Comparison of ENCODE assay signal across 18 mouse cellular contexts in the genomic region with DNA sequence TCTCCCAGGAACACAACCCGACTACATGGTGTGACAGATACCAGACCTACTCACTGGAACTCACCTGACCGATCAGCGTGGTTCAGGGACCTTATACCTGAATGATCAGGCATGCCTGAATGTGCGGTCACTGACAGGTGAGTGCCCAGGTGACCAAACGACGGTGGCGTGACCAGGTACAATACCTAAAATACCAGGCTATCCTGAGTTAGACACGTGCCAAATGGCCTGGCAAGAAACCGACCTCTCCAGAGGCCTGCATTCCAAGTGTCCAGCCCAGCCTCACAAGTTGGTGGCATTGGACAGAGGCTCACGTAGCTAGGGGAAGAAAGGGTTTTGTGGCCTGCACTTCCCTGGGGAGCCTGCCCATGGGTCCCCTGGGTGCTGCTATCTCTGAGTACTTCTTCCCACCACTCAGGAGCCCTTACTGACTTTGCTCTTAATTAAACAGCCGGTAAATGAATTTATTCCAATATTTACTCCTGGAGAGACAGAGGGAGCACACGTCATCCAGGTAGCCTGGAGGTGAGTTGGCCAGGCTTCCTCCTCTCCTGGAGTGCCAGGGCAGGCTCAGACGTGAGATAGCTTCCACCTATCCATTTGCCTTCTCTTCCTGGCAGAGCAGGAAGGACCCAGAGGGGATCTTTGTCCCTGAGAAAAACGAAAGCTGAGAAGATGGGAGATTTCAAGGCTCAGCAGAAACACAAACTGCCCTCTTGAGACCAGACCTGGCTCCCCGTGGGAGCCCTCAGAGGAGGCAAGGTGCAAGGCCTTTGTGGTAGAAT. TPM values are rescaled to one million over a fixed set of nuclear protein-coding genes. Genes with fewer than 3 reads are reported as not detected.
A peak's percentile ranks its signal among the peaks of the same experiment; 100 is the strongest.
DNase-seq lines count a peak whose midpoint lies in the region; ATAC-seq and TF ChIP-seq lines count a peak whose summit lies in the region.
"Had no signal": no experiment of that assay in that cellular context is flagged by ENCODE, and none has a peak within 500 bp of the region (broad histone marks: within the 10 kb centered on the region; RNA-seq: fewer than 3 reads in every experiment).

No protein-coding gene starts in this region.

- no peaks in the 10 kb centered on the region for H3K36me3 ChIP-seq in kidney, embryonic 14.5 days (ENCODE audit: control insufficient read depth, insufficient read depth, low read length)
- H3K36me3 ChIP-seq in intestine, embryonic 15.5 days, result no peaks in the 10 kb centered on the region
- H3K36me3 ChIP-seq in myocyte (ENCODE audit: control insufficient read depth, insufficient read depth), result no peaks in the 10 kb centered on the region
- H3K36me3 ChIP-seq: embryonic facial prominence, embryonic 15.5 days; heart, embryonic 12.5 days; neural tube, embryonic 12.5 days had no signal

- no peak overlapping the region for H3K4me2 ChIP-seq in kidney, embryonic 14.5 days (replicated peaks; ENCODE audit: low read depth, low read length)
- no peak overlapping the region for H3K4me2 ChIP-seq in intestine, embryonic 15.5 days (replicated peaks)
- peak overlapping the region; percentile 63 for H3K4me2 ChIP-seq in myocyte (ENCODE audit: low read depth)
- H3K4me2 ChIP-seq: embryonic facial prominence, embryonic 15.5 days; forebrain, embryonic 13.5 days; neural tube, embryonic 12.5 days had no signal

- 67% methylated on average over 15 of the region's 15 CpGs for WGBS in kidney, embryonic 14.5 days
- 72% methylated on average over 15 of the region's 15 CpGs for WGBS in intestine, embryonic 15.5 days

- TF ChIP-seq POLR2A in myocyte (IDR thresholded peaks at IDR 0.05; ENCODE audit: insufficient read length, low read depth), result no peak

- peak; percentile 77 for DNase-seq in kidney, adult 11 months
- peak; percentile 66 to 83 for DNase-seq in kidney, postnatal 25 days
- no peak for DNase-seq in ovary, postnatal 14 days (ENCODE audit: low spot score)
- no peak for DNase-seq in adrenal gland, postnatal 4 days (ENCODE audit: low spot score in 2 of 2)
- no peak for DNase-seq in cerebellum, adult 11-12 months
- DNase-seq: cerebellum, adult 18-20 months; midbrain, embryonic 14.5 days had no signal

- H3K4me3 ChIP-seq in kidney, embryonic 14.5 days (ENCODE audit: low read length), result no peak overlapping the region
- no peak overlapping the region for H3K4me3 ChIP-seq in intestine, embryonic 15.5 days (replicated peaks)
- H3K4me3 ChIP-seq in myocyte, result no peak overlapping the region
- H3K4me3 ChIP-seq: embryonic facial prominence, embryonic 15.5 days; forebrain, embryonic 13.5 days; heart, embryonic 12.5 days; neural tube, embryonic 12.5 days had no signal

- no peaks in the 10 kb centered on the region for H3K27me3 ChIP-seq in kidney, embryonic 14.5 days (ENCODE audit: control insufficient read depth, insufficient read depth, low read length)
- H3K27me3 ChIP-seq in intestine, embryonic 15.5 days (replicated peaks), result no peaks in the 10 kb centered on the region
- no peaks in the 10 kb centered on the region for H3K27me3 ChIP-seq in myocyte (ENCODE audit: control insufficient read depth, insufficient read depth, insufficient read length)
- H3K27me3 ChIP-seq: embryonic facial prominence, embryonic 15.5 days; forebrain, embryonic 13.5 days; heart, embryonic 12.5 days; neural tube, embryonic 12.5 days had no signal

- no peaks in the 10 kb centered on the region for H3K79me2 ChIP-seq in myocyte (ENCODE audit: control insufficient read depth, insufficient read depth)

- H3K9ac ChIP-seq in kidney, embryonic 14.5 days (ENCODE audit: low read depth, low read length), result no peak overlapping the region
- no peak overlapping the region for H3K9ac ChIP-seq in intestine, embryonic 15.5 days
- H3K9ac ChIP-seq: embryonic facial prominence, embryonic 15.5 days; forebrain, embryonic 13.5 days; liver, embryonic 14.5 days; neural tube, embryonic 12.5 days had no signal

- no peak overlapping the region for H3K27ac ChIP-seq in kidney, embryonic 14.5 days (ENCODE audit: low read depth, low read length)
- peak overlapping the region; percentile 14; the same call in 1 of the 2 replicates for H3K27ac ChIP-seq in intestine, embryonic 15.5 days
- H3K27ac ChIP-seq: embryonic facial prominence, embryonic 15.5 days; forebrain, embryonic 13.5 days; liver, embryonic 14.5 days; neural tube, embryonic 12.5 days had no signal

- H3K4me1 ChIP-seq in kidney, embryonic 14.5 days (ENCODE audit: control insufficient read depth, insufficient read depth, low read length), result peaks cover 6% of the 10 kb centered on the region; the same call in 1 of the 2 replicates
- 0 out of 2 replicates have a peak, but pooled peaks cover 14% of the 10 kb centered on the region for H3K4me1 ChIP-seq in intestine, embryonic 15.5 days (replicated peaks)
- H3K4me1 ChIP-seq: forebrain, embryonic 13.5 days had no signal

- no peaks in the 10 kb centered on the region for H3K9me3 ChIP-seq in kidney, embryonic 14.5 days (ENCODE audit: control insufficient read depth, low read length)
- H3K9me3 ChIP-seq in intestine, embryonic 15.5 days, result no peaks in the 10 kb centered on the region
- H3K9me3 ChIP-seq: embryonic facial prominence, embryonic 15.5 days; forebrain, embryonic 13.5 days; heart, embryonic 12.5 days; neural tube, embryonic 12.5 days had no signal

- no peak for ATAC-seq in kidney, embryonic 14.5 days (ENCODE audit: low FRiP score, low TSS enrichment)
- no peak; the same call in 1 of the 2 replicates for ATAC-seq in intestine, embryonic 15.5 days
- ATAC-seq: forebrain, embryonic 13.5 days had no signal

- no peak overlapping the region for H3ac ChIP-seq in myocyte (ENCODE audit: control insufficient read depth, insufficient read length)

TF ChIP-seq in myocyte, 11 proteins besides CTCF, POLR2A, EP300 and RAD21:
- TF ChIP-seq USF1 (IDR thresholded peaks at IDR 0.05; ENCODE audit: low read depth) (no peak), MYOG (IDR thresholded peaks at IDR 0.05; ENCODE audit: control insufficient read depth in 1 of 3, insufficient read depth in 1 of 3, insufficient read length in 2 of 3, low read depth in 2 of 3) (no peak), E2F4 (IDR thresholded peaks at IDR 0.05; ENCODE audit: insufficient read depth) (no peak), MAX (IDR thresholded peaks at IDR 0.05; ENCODE audit: low read depth) (no peak), SRF (IDR thresholded peaks at IDR 0.05; ENCODE audit: control insufficient read depth, insufficient read length, low read depth) (no peak), POLR2AphosphoS2 (IDR thresholded peaks at IDR 0.05; ENCODE audit: insufficient read length, low read depth) (no peak), MYOD1 (IDR thresholded peaks at IDR 0.05; ENCODE audit: control insufficient read depth in 1 of 3, insufficient read length in 2 of 3, low read depth in 2 of 3) (no peak), TCF3 (IDR thresholded peaks at IDR 0.05; ENCODE audit: insufficient read length, low read depth) (no peak), CEBPB (IDR thresholded peaks at IDR 0.05; ENCODE audit: insufficient read depth, poor library complexity, severe bottlenecking) (no peak), TCF12 (IDR thresholded peaks at IDR 0.05; ENCODE audit: insufficient read depth, poor library complexity, severe bottlenecking) (no peak), REST (IDR thresholded peaks at IDR 0.05; ENCODE audit: insufficient read depth, insufficient read length) (no peak)

RNA-seq across cellular contexts. Expression of a gene that starts 11.5 kb away (rescaled TPM):
- 6.3 and 6.5 TPM in 2 replicates for polyA plus RNA-seq in kidney, embryonic 14.5 days (2014; fragmentation: Nextera tagmentation; extraction: Ambion mirVana)
- polyA plus RNA-seq in intestine, embryonic 15.5 days (2015; fragmentation: Nextera tagmentation; extraction: Ambion mirVana), result 10.5 and 13.4 TPM in 2 replicates
- polyA plus RNA-seq in myocyte (2012; fragmentation: generic; extraction: Trizol), result 33.9 TPM
- total RNA-seq in adrenal gland, postnatal 4 days (2021), result 10 to 100 TPM; 24.8 to 25.1 TPM

RNA-seq across cellular contexts. Expression of a gene that starts 40.2 kb away (rescaled TPM):
- 0.37 TPM in 1 of 2 replicates, not detected in the other for polyA plus RNA-seq in kidney, embryonic 14.5 days (2014; fragmentation: Nextera tagmentation; extraction: Ambion mirVana)
- 0.43 and 0.58 TPM in 2 replicates for polyA plus RNA-seq in intestine, embryonic 15.5 days (2015; fragmentation: Nextera tagmentation; extraction: Ambion mirVana)
- 0.49 TPM for polyA plus RNA-seq in myocyte (2012; fragmentation: generic; extraction: Trizol)
- total RNA-seq in adrenal gland, postnatal 4 days (2021), result under 1 TPM; 0.17 to 0.67 TPM
- total RNA-seq: gastrocnemius, adult 18-20 months; MEL had no signal
- polyA plus RNA-seq: heart, embryonic 12.5 days; liver, embryonic 14.5 days had no signal

RNA-seq across cellular contexts. Expression of a gene that starts 40.2 kb away (rescaled TPM):
- polyA plus RNA-seq in kidney, embryonic 14.5 days (2014; fragmentation: Nextera tagmentation; extraction: Ambion mirVana), result 0.05 and 0.09 TPM in 2 replicates
- polyA plus RNA-seq in intestine, embryonic 15.5 days (2015; fragmentation: Nextera tagmentation; extraction: Ambion mirVana), result 0.03 and 0.08 TPM in 2 replicates
- 0.82 TPM for polyA plus RNA-seq in myocyte (2012; fragmentation: generic; extraction: Trizol)
- total RNA-seq in adrenal gland, postnatal 4 days (2021), result under 1 TPM; 0.17 to 0.25 TPM
- total RNA-seq: gastrocnemius, adult 18-20 months; MEL had no signal
- polyA plus RNA-seq: heart, embryonic 12.5 days; liver, embryonic 14.5 days; thymus, postnatal 0 days had no signal

Comparison
In these comparisons a context has a peak if more than half of its experiments do, and no peak if none do; other contexts are left out.
1. DNase-seq: peak in kidney, adult 11 months (single experiment) and kidney, postnatal 25 days (2 of 2); none in ovary, postnatal 14 days (single experiment), adrenal gland, postnatal 4 days (0 of 2) and cerebellum, adult 11-12 months (single experiment).